ENCODE assay signal across 8 mouse cellular contexts in genomic region chr7:126323729-126324128, GRCm38 (mm10). TPM values are rescaled to one million over a fixed set of nuclear protein-coding genes. Genes with fewer than 3 reads are reported as not detected.
A peak's percentile ranks its signal among the peaks of the same experiment; 100 is the strongest.
DNase-seq lines count a peak whose midpoint lies in the region; ATAC-seq lines count a peak whose summit lies in the region.

No protein-coding gene starts in this region.

- no peak overlapping the region for H3K4me2 ChIP-seq in hindbrain, embryonic 11.5 days (replicated peaks; ENCODE audit: low read depth, low read length)
- H3K4me2 ChIP-seq in hindbrain, embryonic 13.5 days: no peak overlapping the region
- H3K4me2 ChIP-seq in heart, embryonic 12.5 days: peak overlapping the region; percentile 35

- ATAC-seq in hindbrain, embryonic 11.5 days (ENCODE audit: low FRiP score): no peak
- no peak for ATAC-seq in hindbrain, embryonic 13.5 days (ENCODE audit: low FRiP score)
- ATAC-seq in heart, embryonic 12.5 days (ENCODE audit: insufficient number of reproducible peaks, low FRiP score): no peak
- ATAC-seq in megakaryocyte progenitor cell, adult 5-6 weeks (replicated peaks; ENCODE audit: poor library complexity): peak; percentile 93

- WGBS in hindbrain, embryonic 11.5 days: 11% methylated on average over 11 of the region's 11 CpGs
- 11% methylated on average over 11 of the region's 11 CpGs for WGBS in hindbrain, embryonic 13.5 days
- WGBS in heart, embryonic 12.5 days: 8% methylated on average over 11 of the region's 11 CpGs

- no peak overlapping the region for H3K4me3 ChIP-seq in hindbrain, embryonic 11.5 days (ENCODE audit: low read depth, low read length)
- no peak overlapping the region for H3K4me3 ChIP-seq in hindbrain, embryonic 13.5 days
- no peak overlapping the region for H3K4me3 ChIP-seq in heart, embryonic 12.5 days

- no peaks in the 10 kb centered on the region for H3K36me3 ChIP-seq in hindbrain, embryonic 11.5 days (ENCODE audit: control insufficient read depth, insufficient read depth, low read length)
- no peaks in the 10 kb centered on the region for H3K36me3 ChIP-seq in hindbrain, embryonic 13.5 days
- H3K36me3 ChIP-seq in heart, embryonic 12.5 days: no peaks in the 10 kb centered on the region

- no peaks in the 10 kb centered on the region for H3K27me3 ChIP-seq in hindbrain, embryonic 11.5 days (ENCODE audit: control insufficient read depth, insufficient read depth, low read length)
- H3K27me3 ChIP-seq in hindbrain, embryonic 13.5 days: 0 out of 2 replicates have a peak, but pooled peaks cover 4% of the 10 kb centered on the region
- peaks cover 10% of the 10 kb centered on the region; the same call in 1 of the 2 replicates for H3K27me3 ChIP-seq in heart, embryonic 12.5 days (replicated peaks)

- H3K4me1 ChIP-seq in hindbrain, embryonic 11.5 days (replicated peaks; ENCODE audit: control insufficient read depth, insufficient read depth, low read length): no peaks in the 10 kb centered on the region
- no peaks in the 10 kb centered on the region for H3K4me1 ChIP-seq in hindbrain, embryonic 13.5 days (replicated peaks)
- no peaks in the 10 kb centered on the region for H3K4me1 ChIP-seq in heart, embryonic 12.5 days (replicated peaks)

- H3K27ac ChIP-seq in hindbrain, embryonic 11.5 days (ENCODE audit: low read depth, low read length): no peak overlapping the region
- no peak overlapping the region for H3K27ac ChIP-seq in hindbrain, embryonic 13.5 days
- no peak overlapping the region for H3K27ac ChIP-seq in heart, embryonic 12.5 days (ENCODE audit: poor library complexity, severe bottlenecking)

- DNase-seq in hindbrain, embryonic 11.5 days (ENCODE audit: low spot score): peak; percentile 89
- DNase-seq in adrenal gland, adult 8-10 months: peak; percentile 37
- DNase-seq in embryo, embryonic 11.5 days (ENCODE audit: low read depth, low spot score): peak; percentile 75
- DNase-seq in layer of hippocampus, postnatal 14 days (ENCODE audit: low spot score in 2 of 2): peak; percentile 78 to 86
- DNase-seq in spleen, postnatal 4 days (ENCODE audit: low spot score in 2 of 2): peak; percentile 72 to 87

- no peaks in the 10 kb centered on the region for H3K9me3 ChIP-seq in hindbrain, embryonic 11.5 days (ENCODE audit: control insufficient read depth, low read length)
- H3K9me3 ChIP-seq in hindbrain, embryonic 13.5 days: no peaks in the 10 kb centered on the region
- H3K9me3 ChIP-seq in heart, embryonic 12.5 days (replicated peaks): no peaks in the 10 kb centered on the region

- H3K9ac ChIP-seq in hindbrain, embryonic 11.5 days (ENCODE audit: low read depth, low read length): no peak overlapping the region
- H3K9ac ChIP-seq in hindbrain, embryonic 13.5 days: no peak overlapping the region
- no peak overlapping the region for H3K9ac ChIP-seq in heart, embryonic 12.5 days

RNA-seq across cellular contexts. Expression of gene Lat, which starts 45.6 kb away (rescaled TPM):
- 1.9 and 3.0 TPM in 2 replicates for polyA plus RNA-seq in hindbrain, embryonic 11.5 days (2014; fragmentation: Nextera tagmentation; extraction: Ambion mirVana)
- polyA plus RNA-seq in hindbrain, embryonic 13.5 days (2015; fragmentation: Nextera tagmentation; extraction: Ambion mirVana): 1.3 and 1.9 TPM in 2 replicates
- total RNA-seq in adrenal gland, adult 8-10 months (2022): 1 to 10 TPM in 3 of 4 experiments, under 1 TPM in 1; 0.49 to 2.0 (median 1.6) TPM
- polyA plus RNA-seq in heart, embryonic 12.5 days (2016; fragmentation: Nextera tagmentation; extraction: Ambion mirVana): 3.4 and 3.8 TPM in 2 replicates
- total RNA-seq in layer of hippocampus, postnatal 14 days (2021): 1 to 10 TPM in 1 of 2 experiments, under 1 TPM in 1; 0.81 to 1.1 TPM
- 0.35 and 2.8 TPM in 2 replicates for total RNA-seq in megakaryocyte progenitor cell, adult 5-6 weeks (2015)
- total RNA-seq in megakaryocyte progenitor cell, adult 5-6 weeks (2017): 1.0 and 1.6 TPM in 2 replicates

RNA-seq across cellular contexts. Expression of gene Sbk1, which starts 51.3 kb away (rescaled TPM):
- polyA plus RNA-seq in hindbrain, embryonic 11.5 days (2014; fragmentation: Nextera tagmentation; extraction: Ambion mirVana): 137 and 161 TPM in 2 replicates
- 248 and 253 TPM in 2 replicates for polyA plus RNA-seq in hindbrain, embryonic 13.5 days (2015; fragmentation: Nextera tagmentation; extraction: Ambion mirVana)
- 100 to 1,000 TPM in 2 of 4 experiments, 10 to 100 TPM in 2; 32.4 to 142 (median 75.6) TPM for total RNA-seq in adrenal gland, adult 8-10 months (2022)
- 24.0 and 24.5 TPM in 2 replicates for polyA plus RNA-seq in heart, embryonic 12.5 days (2016; fragmentation: Nextera tagmentation; extraction: Ambion mirVana)
- total RNA-seq in layer of hippocampus, postnatal 14 days (2021): 100 to 1,000 TPM; 137 to 140 TPM
- 0.95 and 1.7 TPM in 2 replicates for total RNA-seq in megakaryocyte progenitor cell, adult 5-6 weeks (2015)
- 1.5 and 2.0 TPM in 2 replicates for total RNA-seq in megakaryocyte progenitor cell, adult 5-6 weeks (2017)

RNA-seq across cellular contexts. Expression of gene Spns1, which starts 53.5 kb away (rescaled TPM):
- polyA plus RNA-seq in hindbrain, embryonic 11.5 days (2014; fragmentation: Nextera tagmentation; extraction: Ambion mirVana): 36.0 and 39.3 TPM in 2 replicates
- 77.5 and 79.9 TPM in 2 replicates for polyA plus RNA-seq in hindbrain, embryonic 13.5 days (2015; fragmentation: Nextera tagmentation; extraction: Ambion mirVana)
- total RNA-seq in adrenal gland, adult 8-10 months (2022): 10 to 100 TPM; 36.9 to 57.2 (median 45.6) TPM
- 45.1 TPM in 2 replicates for polyA plus RNA-seq in heart, embryonic 12.5 days (2016; fragmentation: Nextera tagmentation; extraction: Ambion mirVana)
- 10 to 100 TPM; 79.5 to 82.3 TPM for total RNA-seq in layer of hippocampus, postnatal 14 days (2021)
- total RNA-seq in megakaryocyte progenitor cell, adult 5-6 weeks (2015): 8.3 and 8.4 TPM in 2 replicates
- 8.4 and 16.2 TPM in 2 replicates for total RNA-seq in megakaryocyte progenitor cell, adult 5-6 weeks (2017)

Comparison
In these comparisons a context has a peak if more than half of its experiments do, and no peak if none do; other contexts are left out.
1. DNase-seq: peak in every context shown above with its lines; median percentile 89 in hindbrain, embryonic 11.5 days; 82 in layer of hippocampus, postnatal 14 days; 80 in spleen, postnatal 4 days; 75 in embryo, embryonic 11.5 days; 37 in adrenal gland, adult 8-10 months.
2. RNA of gene Sbk1, which starts 51.3 kb away (total RNA-seq): 137 to 140 TPM in layer of hippocampus, postnatal 14 days and 32.4 to 142 TPM in adrenal gland, adult 8-10 months; 0.95 to 2.0 TPM in megakaryocyte progenitor cell, adult 5-6 weeks; every median in the first group is over 10 times any median in the second.